Mouse (Mus musculus): ENCODE measurements around the gene Bri3bp. TPM values are rescaled to one million over a fixed set of nuclear protein-coding genes. Genes with fewer than 3 reads are reported as not detected.
"Not testable (repeated sequence)": the region's sequence is repeated elsewhere in the genome, so short reads cannot be mapped to it uniquely, and the experiment has no call there.

The Bri3bp gene
- total and polyA plus RNA-seq, 2 experiments from 2014 or later = 27.8 to 65.8 TPM

DNA sequence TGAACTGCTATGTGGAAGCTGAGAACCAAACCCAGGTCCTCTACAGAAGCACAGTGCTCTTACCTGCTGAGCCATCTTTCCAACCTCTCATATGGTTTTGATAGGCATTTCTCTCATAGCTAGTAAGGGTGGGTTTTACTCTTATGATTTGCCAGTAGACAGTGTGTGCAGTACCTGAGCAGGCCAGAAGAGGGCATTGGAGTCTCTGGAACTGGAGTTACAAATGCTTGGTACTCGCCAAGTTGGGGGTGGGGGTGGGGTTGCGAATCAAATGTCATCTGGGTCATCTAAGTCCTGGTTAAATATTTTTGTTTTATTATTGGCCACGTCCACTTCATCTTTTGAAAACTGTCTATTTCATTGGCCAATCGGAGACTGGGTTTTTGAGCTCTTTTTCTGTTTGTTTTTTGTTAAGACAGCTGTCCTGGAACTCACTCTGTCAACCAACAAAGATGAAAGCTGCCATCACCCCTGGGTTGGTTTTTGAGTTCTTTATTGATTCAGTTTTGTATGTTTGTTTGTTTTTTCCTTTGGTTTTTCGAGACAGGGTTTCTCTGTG is 29.3 kb upstream of the Bri3bp start:
- Histone ChIP-seq H3K9ac (replicated peaks; ENCODE audit: low read depth, low read length) (no peak overlapping the region), H3K4me1 (ENCODE audit: control insufficient read depth, insufficient read depth) (0 out of 2 replicates have a peak, but pooled peaks cover 3% of the 10 kb centered on the region), H3K4me2 (ENCODE audit: low read depth, low read length) (no peak overlapping the region), H3K27ac (ENCODE audit: low read depth) (no peak overlapping the region), H3K27me3 (ENCODE audit: control insufficient read depth, insufficient read depth, low read length) (no peaks in the 10 kb centered on the region), H3K4me3 (ENCODE audit: low read depth, low read length) (no peak overlapping the region), H3K36me3 (replicated peaks; ENCODE audit: control insufficient read depth, insufficient read depth, low read length) (peaks cover 27% of the 10 kb centered on the region), H3K9me3 (replicated peaks; ENCODE audit: control insufficient read depth, low read length) (no peaks in the 10 kb centered on the region)
- TF ChIP-seq CTCF (IDR thresholded peaks at IDR 0.05; ENCODE audit: low read depth) (peak; percentile 64), EP300 (IDR thresholded peaks at IDR 0.05; ENCODE audit: low read depth) (no peak)
- DNase-seq (ENCODE audit: low spot score) = peak; percentile 41
- 64% methylated on average over 5 of the region's 5 CpGs for WGBS
- no peak for ATAC-seq (ENCODE audit: insufficient read depth, low read depth)

DNA sequence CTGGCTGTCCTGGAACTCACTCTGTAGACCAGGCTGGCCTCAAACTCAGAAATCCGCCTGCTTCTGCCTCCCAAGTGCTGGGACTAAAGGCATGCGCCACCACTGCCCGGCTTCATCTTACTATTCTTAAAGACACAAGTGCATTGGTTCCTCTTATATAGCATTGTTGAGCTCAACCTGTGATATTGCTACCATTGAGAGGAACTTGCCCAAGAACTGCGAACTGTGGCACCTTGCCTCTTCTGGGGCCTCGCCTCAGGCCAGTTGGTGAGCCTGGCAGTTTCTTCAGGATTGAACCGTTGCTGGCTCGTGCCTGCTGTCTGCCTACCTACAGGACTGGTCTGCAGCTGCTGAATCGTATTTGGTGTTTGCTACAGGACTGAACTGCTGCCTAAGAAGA is 28.8 kb upstream of the Bri3bp start:
- not testable (repeated sequence) for DNase-seq (ENCODE audit: low spot score); H3K9ac ChIP-seq (replicated peaks; ENCODE audit: low read depth, low read length); H3K27ac ChIP-seq (ENCODE audit: low read depth); ATAC-seq (ENCODE audit: insufficient read depth, low read depth); H3K4me3 ChIP-seq (ENCODE audit: low read depth, low read length); H3K4me2 ChIP-seq (ENCODE audit: low read depth, low read length); H3K27me3 ChIP-seq (ENCODE audit: control insufficient read depth, insufficient read depth, low read length); H3K9me3 ChIP-seq (replicated peaks; ENCODE audit: control insufficient read depth, low read length); H3K4me1 ChIP-seq (ENCODE audit: control insufficient read depth, insufficient read depth)
- peaks cover 32% of the 10 kb centered on the region for H3K36me3 ChIP-seq (replicated peaks; ENCODE audit: control insufficient read depth, insufficient read depth, low read length)
- WGBS = 93% methylated on average over 8 of the region's 8 CpGs

DNA sequence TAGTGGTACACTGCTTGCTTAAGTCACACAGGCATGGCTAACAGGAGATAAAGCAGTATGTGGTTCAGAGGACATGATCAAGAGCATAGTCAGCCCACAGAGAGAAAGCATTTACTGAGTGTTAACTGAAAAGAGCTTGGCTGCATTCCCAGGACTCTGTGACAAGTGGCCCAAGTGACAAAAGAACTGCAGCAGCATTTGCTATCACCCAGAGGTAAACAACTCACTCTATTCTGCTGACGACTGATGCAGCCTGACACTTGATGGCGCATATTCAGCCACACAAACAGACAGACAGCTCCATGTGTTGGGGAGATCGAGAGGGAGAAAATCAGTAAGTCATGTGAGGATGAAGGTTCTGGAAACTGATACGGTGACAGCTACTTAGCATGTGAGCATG is 27.6 kb upstream of the Bri3bp start:
- peak; percentile 89 for TF ChIP-seq EP300 (IDR thresholded peaks at IDR 0.05; ENCODE audit: low read depth)
- no peak for TF ChIP-seq CTCF (IDR thresholded peaks at IDR 0.05; ENCODE audit: low read depth)
- no peaks in the 10 kb centered on the region for H3K27me3 ChIP-seq (ENCODE audit: control insufficient read depth, insufficient read depth, low read length)
- no peak overlapping the region for H3K4me3 ChIP-seq (ENCODE audit: low read depth, low read length)
- WGBS = 24% methylated on average over 4 of the region's 4 CpGs
- H3K27ac ChIP-seq (ENCODE audit: low read depth) = peak overlapping the region; percentile 76
- H3K4me2 ChIP-seq (ENCODE audit: low read depth, low read length) = no peak overlapping the region
- DNase-seq (ENCODE audit: low spot score) (peak; percentile 89), ATAC-seq (ENCODE audit: insufficient read depth, low read depth) (peak; percentile 82)
- H3K4me1 ChIP-seq (ENCODE audit: control insufficient read depth, insufficient read depth) = no peaks in the 10 kb centered on the region
- peaks cover 44% of the 10 kb centered on the region for H3K36me3 ChIP-seq (replicated peaks; ENCODE audit: control insufficient read depth, insufficient read depth, low read length)
- H3K9me3 ChIP-seq (replicated peaks; ENCODE audit: control insufficient read depth, low read length) = no peaks in the 10 kb centered on the region
- no peak overlapping the region for H3K9ac ChIP-seq (replicated peaks; ENCODE audit: low read depth, low read length)

DNA sequence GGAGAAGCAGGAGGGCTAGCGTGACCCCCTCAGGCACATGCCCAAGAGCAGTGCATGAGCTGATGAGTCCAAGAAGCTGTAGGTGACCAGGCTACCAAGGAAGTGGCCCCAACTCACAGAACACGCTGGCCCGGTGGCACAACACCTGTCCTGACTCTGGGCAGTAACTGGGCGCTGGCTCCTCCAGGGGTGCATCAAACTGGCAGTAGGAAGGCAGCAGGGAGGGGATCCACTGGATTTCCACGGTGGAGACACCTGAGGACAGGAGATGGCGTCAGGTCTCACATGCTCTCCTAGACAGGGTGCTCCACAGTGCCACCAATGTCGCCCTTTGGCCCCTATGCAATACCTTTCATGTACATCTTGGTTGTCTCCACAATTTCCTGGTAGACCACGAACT is 25.2 kb upstream of the Bri3bp start:
- WGBS = 93% methylated on average over 8 of the region's 8 CpGs
- ATAC-seq (ENCODE audit: insufficient read depth, low read depth) (no peak), DNase-seq (ENCODE audit: low spot score) (no peak)
- H3K9me3 ChIP-seq (replicated peaks; ENCODE audit: control insufficient read depth, low read length) = no peaks in the 10 kb centered on the region
- H3K27me3 ChIP-seq (ENCODE audit: control insufficient read depth, insufficient read depth, low read length) = no peaks in the 10 kb centered on the region
- no peak overlapping the region for H3K27ac ChIP-seq (ENCODE audit: low read depth)
- no peaks in the 10 kb centered on the region for H3K4me1 ChIP-seq (ENCODE audit: control insufficient read depth, insufficient read depth)
- TF ChIP-seq CTCF (IDR thresholded peaks at IDR 0.05; ENCODE audit: low read depth) (no peak), EP300 (IDR thresholded peaks at IDR 0.05; ENCODE audit: low read depth) (no peak)
- no peak overlapping the region for H3K9ac ChIP-seq (replicated peaks; ENCODE audit: low read depth, low read length)
- no peak overlapping the region for H3K4me3 ChIP-seq (ENCODE audit: low read depth, low read length)
- H3K4me2 ChIP-seq (ENCODE audit: low read depth, low read length) = no peak overlapping the region
- H3K36me3 ChIP-seq (replicated peaks; ENCODE audit: control insufficient read depth, insufficient read depth, low read length) = peaks cover 67% of the 10 kb centered on the region

DNA sequence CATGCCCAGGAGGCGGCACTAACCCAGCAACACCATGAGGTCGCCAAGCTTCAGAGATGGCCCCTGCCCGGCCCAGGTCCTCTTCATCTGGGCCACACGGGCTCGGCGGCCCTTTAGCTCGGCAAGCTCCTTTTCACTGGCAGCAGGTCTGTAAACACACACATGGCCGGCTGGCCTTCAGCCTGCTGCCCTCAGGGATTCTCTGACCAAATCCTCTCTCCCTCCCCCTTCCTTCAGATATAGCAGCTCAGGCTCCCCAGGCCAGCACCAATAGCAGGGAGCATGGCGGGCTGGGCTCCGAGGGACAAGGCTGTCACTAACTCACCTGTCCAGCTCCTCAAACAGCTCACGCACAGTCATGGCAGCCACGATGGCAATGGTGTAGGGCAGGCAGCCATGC is 22.7 kb upstream of the Bri3bp start:
- WGBS = 87% methylated on average over 12 of the region's 12 CpGs

DNA sequence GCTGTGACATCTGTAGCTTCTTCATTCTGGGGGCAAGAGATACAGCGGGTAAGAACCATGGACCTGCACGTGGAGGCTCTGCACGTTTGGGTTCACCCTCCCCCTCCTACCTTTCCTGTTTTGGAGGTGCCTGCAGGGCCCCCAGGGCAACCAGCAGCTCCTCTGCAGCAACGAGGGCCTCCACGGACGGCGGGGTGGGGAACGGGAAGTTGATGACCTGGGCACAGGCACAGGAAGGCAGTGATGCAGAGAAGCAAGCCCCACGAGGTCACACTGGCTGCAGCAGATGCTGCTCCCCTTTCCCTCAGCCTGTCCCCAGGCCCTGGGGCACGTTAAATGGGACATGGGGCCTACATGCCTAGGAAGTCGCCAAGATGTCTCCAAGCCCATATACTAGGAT is 22.2 kb upstream of the Bri3bp start:
- whole genome bisulfite sequencing = 68% methylated on average over 11 of the region's 11 CpGs
- Histone ChIP-seq H3K36me3 (replicated peaks; ENCODE audit: control insufficient read depth, insufficient read depth, low read length) (peaks cover 96% of the 10 kb centered on the region), H3K4me2 (ENCODE audit: low read depth, low read length) (no peak overlapping the region), H3K27ac (ENCODE audit: low read depth) (no peak overlapping the region), H3K9ac (replicated peaks; ENCODE audit: low read depth, low read length) (no peak overlapping the region), H3K4me3 (ENCODE audit: low read depth, low read length) (no peak overlapping the region), H3K27me3 (ENCODE audit: control insufficient read depth, insufficient read depth, low read length) (no peaks in the 10 kb centered on the region), H3K4me1 (ENCODE audit: control insufficient read depth, insufficient read depth) (no peaks in the 10 kb centered on the region), H3K9me3 (replicated peaks; ENCODE audit: control insufficient read depth, low read length) (no peaks in the 10 kb centered on the region)
- ATAC-seq (ENCODE audit: insufficient read depth, low read depth) = no peak
- TF ChIP-seq EP300 (IDR thresholded peaks at IDR 0.05; ENCODE audit: low read depth) = no peak
- TF ChIP-seq CTCF (IDR thresholded peaks at IDR 0.05; ENCODE audit: low read depth) = no peak
- DNase-seq (ENCODE audit: low spot score) = no peak

More for the DNA sequence above, 22.7 kb upstream of the Bri3bp start:
- no peak for ATAC-seq (ENCODE audit: insufficient read depth, low read depth)
- DNase-seq (ENCODE audit: low spot score) = no peak
- H3K4me3 ChIP-seq (ENCODE audit: low read depth, low read length) = no peak overlapping the region
- no peak overlapping the region for H3K4me2 ChIP-seq (ENCODE audit: low read depth, low read length)
- no peaks in the 10 kb centered on the region for H3K27me3 ChIP-seq (ENCODE audit: control insufficient read depth, insufficient read depth, low read length)
- no peaks in the 10 kb centered on the region for H3K9me3 ChIP-seq (replicated peaks; ENCODE audit: control insufficient read depth, low read length)
- TF ChIP-seq CTCF (IDR thresholded peaks at IDR 0.05; ENCODE audit: low read depth) (no peak), EP300 (IDR thresholded peaks at IDR 0.05; ENCODE audit: low read depth) (no peak)
- H3K27ac ChIP-seq (ENCODE audit: low read depth) = no peak overlapping the region
- no peak overlapping the region for H3K9ac ChIP-seq (replicated peaks; ENCODE audit: low read depth, low read length)
- H3K36me3 ChIP-seq (replicated peaks; ENCODE audit: control insufficient read depth, insufficient read depth, low read length) = peaks cover 91% of the 10 kb centered on the region
- no peaks in the 10 kb centered on the region for H3K4me1 ChIP-seq (ENCODE audit: control insufficient read depth, insufficient read depth)
